Mouse (Mus musculus): ENCODE data around the gene Nyap2.

DNA sequence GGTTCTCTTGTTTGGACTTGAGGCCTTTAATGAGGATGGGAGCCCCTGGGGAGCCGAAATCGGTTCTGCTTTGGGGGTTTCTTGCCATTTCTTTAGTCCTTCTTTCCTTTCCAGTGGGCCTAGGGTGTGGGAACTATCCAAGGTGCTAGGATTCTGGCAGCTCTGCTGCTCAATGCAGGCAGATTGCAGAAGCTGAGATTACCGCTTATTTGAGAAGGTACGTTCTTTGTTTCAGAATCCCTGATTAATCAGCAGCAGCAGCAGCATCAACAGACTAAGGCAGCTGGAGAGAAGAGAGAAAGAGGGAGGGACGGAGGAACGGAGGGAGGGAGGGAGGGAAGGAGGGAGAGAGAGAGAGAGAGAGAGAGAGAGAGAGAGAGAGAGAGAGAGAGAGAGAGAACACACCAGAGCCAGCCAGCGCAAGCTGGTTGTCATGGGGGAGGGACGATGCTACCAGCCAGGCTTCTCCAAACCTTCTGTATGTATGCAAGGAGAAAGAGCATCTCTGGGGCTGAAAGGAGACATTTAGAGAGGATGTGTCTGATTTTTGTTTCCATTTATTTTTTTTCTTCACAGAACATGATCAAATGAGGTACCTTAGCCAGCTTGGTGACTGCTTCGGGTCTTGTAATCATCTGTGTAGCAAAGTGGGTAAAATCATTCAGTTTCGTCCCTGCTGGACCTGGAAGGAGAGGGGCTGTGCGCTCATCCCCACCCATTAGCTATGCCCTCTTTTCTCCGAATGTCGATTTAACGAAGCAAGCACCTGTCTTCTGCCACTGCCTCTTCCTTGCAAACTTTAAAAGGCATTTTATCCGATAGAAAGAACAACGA lies at the start of gene Nyap2:
- TF ChIP-seq CTCF (IDR thresholded peaks at IDR 0.05; ENCODE audit: borderline replicate concordance, control insufficient read depth, extremely low read depth, insufficient read depth, low read length, poor library complexity) (no peak), POLR2A (IDR thresholded peaks at IDR 0.05; ENCODE audit: control insufficient read depth, extremely low read depth, insufficient read depth, low read length, poor library complexity) (no peak)

Measured in thymus, adult 2 months (tissue).